ENCODE assay signal across 8 mouse cellular contexts in the genomic region with DNA sequence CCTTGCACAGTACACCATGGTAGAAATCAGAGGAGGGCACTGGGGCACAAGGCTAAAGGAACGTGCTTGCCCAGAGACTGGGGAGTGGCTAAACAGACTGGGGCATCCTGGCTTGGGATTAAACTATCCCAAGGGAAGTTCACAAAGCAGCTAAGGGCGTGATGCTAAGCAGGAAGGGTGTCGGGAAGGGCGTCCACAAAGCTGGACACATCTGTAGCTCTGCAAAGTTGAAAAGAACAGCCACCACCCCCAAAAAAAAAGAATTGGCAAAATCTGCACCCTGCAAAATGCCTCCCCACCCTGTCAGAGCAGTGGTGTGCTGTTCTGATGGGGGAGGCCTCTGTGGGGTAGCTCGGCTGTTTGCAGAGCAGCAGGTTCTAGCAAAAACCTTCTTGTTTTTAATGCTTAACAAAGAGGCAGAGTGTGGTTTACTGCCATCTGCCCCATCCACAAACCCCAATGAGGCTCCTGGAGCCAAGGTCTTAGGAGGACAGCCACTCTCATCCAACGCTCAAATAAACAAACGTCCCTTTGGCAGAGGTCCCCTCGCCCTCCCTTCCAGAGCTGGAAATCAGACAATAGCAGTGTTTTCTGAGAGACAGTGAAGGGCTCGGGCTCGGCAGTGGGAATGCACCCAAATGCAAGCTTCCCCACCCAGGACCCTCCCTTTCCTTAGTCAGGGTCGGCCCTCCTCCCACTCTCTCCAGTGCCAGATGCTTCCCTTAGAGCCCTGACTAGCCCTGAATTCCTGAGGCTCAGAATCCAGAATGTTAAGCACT. TPM values are rescaled to one million over a fixed set of nuclear protein-coding genes. Genes with fewer than 3 reads are reported as not detected.
A peak's percentile ranks its signal among the peaks of the same experiment; 100 is the strongest.
DNase-seq lines count a peak whose midpoint lies in the region; ATAC-seq lines count a peak whose summit lies in the region.

No protein-coding gene starts in this region.

- no peak overlapping the region for H3K4me3 ChIP-seq in hindbrain, embryonic 15.5 days
- H3K4me3 ChIP-seq in limb, embryonic 13.5 days, result no peak overlapping the region
- H3K4me3 ChIP-seq in neural tube, embryonic 14.5 days (ENCODE audit: low read depth, low read length), result no peak overlapping the region

- H3K36me3 ChIP-seq in hindbrain, embryonic 15.5 days, result no peaks in the 10 kb centered on the region
- H3K36me3 ChIP-seq in limb, embryonic 13.5 days, result no peaks in the 10 kb centered on the region
- no peaks in the 10 kb centered on the region for H3K36me3 ChIP-seq in neural tube, embryonic 14.5 days (ENCODE audit: control insufficient read depth, insufficient read depth, low read length)

- H3K9me3 ChIP-seq in hindbrain, embryonic 15.5 days, result no peaks in the 10 kb centered on the region
- H3K9me3 ChIP-seq in limb, embryonic 13.5 days, result no peaks in the 10 kb centered on the region
- no peaks in the 10 kb centered on the region for H3K9me3 ChIP-seq in neural tube, embryonic 14.5 days (ENCODE audit: control insufficient read depth, low read length)

- 35% methylated on average over 11 of the region's 11 CpGs for WGBS in hindbrain, embryonic 15.5 days
- WGBS in limb, embryonic 13.5 days, result 45% methylated on average over 11 of the region's 11 CpGs
- WGBS in neural tube, embryonic 14.5 days, result 37% methylated on average over 11 of the region's 11 CpGs

- no peaks in the 10 kb centered on the region for H3K27me3 ChIP-seq in hindbrain, embryonic 15.5 days
- H3K27me3 ChIP-seq in limb, embryonic 13.5 days, result no peaks in the 10 kb centered on the region
- no peaks in the 10 kb centered on the region for H3K27me3 ChIP-seq in neural tube, embryonic 14.5 days (ENCODE audit: control insufficient read depth, insufficient read depth, low read length)

- H3K4me1 ChIP-seq in hindbrain, embryonic 15.5 days (replicated peaks), result peaks cover 24% of the 10 kb centered on the region
- peaks cover 25% of the 10 kb centered on the region for H3K4me1 ChIP-seq in limb, embryonic 13.5 days
- no peaks in the 10 kb centered on the region for H3K4me1 ChIP-seq in neural tube, embryonic 14.5 days (ENCODE audit: control insufficient read depth, insufficient read depth, low read length)

- ATAC-seq in hindbrain, embryonic 15.5 days (ENCODE audit: low FRiP score, low read depth), result peak; percentile 68
- ATAC-seq in limb, embryonic 13.5 days (ENCODE audit: low FRiP score, low read depth), result no peak
- peak; percentile 76; the same call in 1 of the 2 replicates for ATAC-seq in neural tube, embryonic 14.5 days (ENCODE audit: low read depth)
- no peak for ATAC-seq in megakaryocyte, adult 5-6 weeks (ENCODE audit: poor library complexity, severe bottlenecking)

- peak; percentile 23 for DNase-seq in embryo, embryonic 11 days
- no peak for DNase-seq in embryo, embryonic 10.5 days (ENCODE audit: low spot score)
- peak; percentile 42 for DNase-seq in cerebellum, adult 11-12 months
- DNase-seq in gastrocnemius, postnatal 10 days, result peak; percentile 69

- no peak overlapping the region for H3K9ac ChIP-seq in hindbrain, embryonic 15.5 days
- H3K9ac ChIP-seq in limb, embryonic 13.5 days, result no peak overlapping the region
- no peak overlapping the region for H3K9ac ChIP-seq in neural tube, embryonic 14.5 days (replicated peaks; ENCODE audit: low read depth, low read length)

- H3K27ac ChIP-seq in hindbrain, embryonic 15.5 days (replicated peaks), result peak overlapping the region; percentile 75
- H3K27ac ChIP-seq in limb, embryonic 13.5 days, result peak overlapping the region; percentile 58; the same call in 1 of the 2 replicates
- H3K27ac ChIP-seq in neural tube, embryonic 14.5 days (ENCODE audit: low read depth, low read length), result peak overlapping the region; percentile 13

- H3K4me2 ChIP-seq in hindbrain, embryonic 15.5 days, result 0 out of 2 replicates have a peak overlapping the region, but pooled peaks have one; percentile 17
- no peak overlapping the region for H3K4me2 ChIP-seq in limb, embryonic 13.5 days (replicated peaks)
- no peak overlapping the region for H3K4me2 ChIP-seq in neural tube, embryonic 14.5 days (ENCODE audit: low read depth, low read length)

RNA-seq across cellular contexts. Expression of a gene that starts 12.2 kb away (rescaled TPM):
- 10 to 100 TPM; 36.2 to 42.0 TPM for total RNA-seq in gastrocnemius, postnatal 10 days (2021)
- polyA plus RNA-seq in hindbrain, embryonic 15.5 days (2015; fragmentation: Nextera tagmentation; extraction: Ambion mirVana), result 3.8 and 3.9 TPM in 2 replicates
- 6.0 and 7.2 TPM in 2 replicates for polyA plus RNA-seq in limb, embryonic 13.5 days (2015; fragmentation: Nextera tagmentation; extraction: Ambion mirVana)
- polyA plus RNA-seq in neural tube, embryonic 14.5 days (2014; fragmentation: Nextera tagmentation; extraction: Ambion mirVana), result 2.1 and 2.5 TPM in 2 replicates
- 0.11 and 0.30 TPM in 2 replicates for total RNA-seq in megakaryocyte, adult 5-6 weeks (2015)
- total RNA-seq in megakaryocyte, adult 5-6 weeks (2017), result 0.29 and 0.45 TPM in 2 replicates

RNA-seq across cellular contexts. Expression of a gene that starts 17.9 kb away (rescaled TPM):
- total RNA-seq in gastrocnemius, postnatal 10 days (2021), result not detected
- polyA plus RNA-seq in hindbrain, embryonic 15.5 days (2015; fragmentation: Nextera tagmentation; extraction: Ambion mirVana), result not detected in 2 replicates
- polyA plus RNA-seq in limb, embryonic 13.5 days (2015; fragmentation: Nextera tagmentation; extraction: Ambion mirVana), result not detected in 2 replicates
- 0.14 TPM in 1 of 2 replicates, not detected in the other for polyA plus RNA-seq in neural tube, embryonic 14.5 days (2014; fragmentation: Nextera tagmentation; extraction: Ambion mirVana)
- total RNA-seq in megakaryocyte, adult 5-6 weeks (2015), result not detected in 2 replicates
- total RNA-seq in megakaryocyte, adult 5-6 weeks (2017), result not detected in 2 replicates

Comparison
In these comparisons a context has a peak if more than half of its experiments do, and no peak if none do; other contexts are left out.
1. ATAC-seq: peak in hindbrain, embryonic 15.5 days (single experiment) and neural tube, embryonic 14.5 days (single experiment); none in limb, embryonic 13.5 days (single experiment) and megakaryocyte, adult 5-6 weeks (single experiment).
2. H3K27ac ChIP-seq: peak in every context shown above with its lines; median percentile 75 in hindbrain, embryonic 15.5 days; 58 in limb, embryonic 13.5 days; 13 in neural tube, embryonic 14.5 days.